Mouse (Mus musculus) liver, postnatal 0 days (tissue): ENCODE data around the gene Etv5. TPM values are rescaled to one million over a fixed set of nuclear protein-coding genes. Genes with fewer than 3 reads are reported as not detected.

Source experiments
- ATAC-seq: fragments of 200-750 bp; cut with Nextera tagmentation; 2 replicates; pipeline ENCODE4 v1.8.0; 2017; ENCODE audit warnings: mild to moderate bottlenecking, moderate library complexity
- DNase-seq: peaks from one replicate; pipeline ENCODE4 v3.0.0-alpha.2; 2016
- H3K27ac ChIP-seq: fragments of 300-500 bp; sonication (generic); 2 replicates; pipeline ENCODE4 v1.5.1; 2014; ENCODE audit warnings: antibody characterized with exemption, moderate library complexity, mild to moderate bottlenecking, low read depth
- H3K27me3 ChIP-seq: fragments of 300-500 bp; sonication (generic); 2 replicates; pipeline ENCODE4 v1.6.1; 2014; ENCODE audit warnings: low read length, control low read depth, mixed read lengths; ENCODE audit not compliant: insufficient read depth
- H3K36me3 ChIP-seq: fragments of 300-500 bp; sonication (generic); replicated peaks from 2 replicates; pipeline ENCODE4 v1.6.1; 2014; ENCODE audit warnings: mild to moderate bottlenecking, control low read depth, low read length, moderate library complexity, mixed read lengths; ENCODE audit not compliant: insufficient read depth
- H3K4me1 ChIP-seq: fragments of 300-500 bp; sonication (generic); 2 replicates; pipeline ENCODE4 v1.6.1; 2014; ENCODE audit warnings: antibody characterized with exemption, mild to moderate bottlenecking, control low read depth; ENCODE audit not compliant: insufficient read depth
- H3K4me2 ChIP-seq: fragments of 300-500 bp; sonication (generic); 2 replicates; pipeline ENCODE4 v1.6.1; 2014; ENCODE audit warnings: low read depth, mild to moderate bottlenecking, low read length, moderate library complexity, mixed read lengths
- H3K4me3 ChIP-seq: fragments of 300-500 bp; sonication (generic); 2 replicates; pipeline ENCODE4 v1.5.1; 2014; ENCODE audit warnings: low read depth, low read length
- H3K9ac ChIP-seq: fragments of 300-500 bp; sonication (generic); replicated peaks from 2 replicates; pipeline ENCODE4 v1.6.1; 2014; ENCODE audit warnings: mild to moderate bottlenecking, moderate library complexity
- H3K9me3 ChIP-seq: fragments of 300-500 bp; sonication (generic); 2 replicates; pipeline ENCODE4 v1.6.1; 2016; ENCODE audit warnings: mild to moderate bottlenecking, control low read depth, low read length, mixed read lengths
- CTCF ChIP-seq: sonication (generic); IDR thresholded peaks from 2 replicates; pipeline ENCODE4 v1.5.1; 2016; ENCODE audit warnings: antibody characterized with exemption, low read depth
- EP300 ChIP-seq: IDR thresholded peaks from 2 replicates; pipeline ENCODE4 v1.6.1; 2016; ENCODE audit warnings: antibody characterized with exemption, low read depth, mild to moderate bottlenecking
- WGBS: fragments of 180-500 bp; shearing (Covaris S2); extraction: QIAGEN DNeasy Blood & Tissue Kit; methylation state at CpG from one replicate; pipeline ENCODE4 v1.1.7; 2014; ENCODE audit not compliant: insufficient replicate concordance; 5-methylcytosine and 5-hydroxymethylcytosine counted together
- polyA plus RNA-seq: library from polyadenylated mRNA; unstranded; fragments of >200 nt; fragmentation: Nextera tagmentation; extraction: Ambion mirVana; gene quantifications from 2 replicates; pipeline ENCODE4 v1.2.1, GENCODE M21; 2015

The Etv5 gene
- polyA plus RNA-seq, 1 experiment from 2014 or later: 2.6 TPM

GRCm38 (mm10) chr16:22462220-22462619 is 22.7 kb upstream of the Etv5 start:
- DNase-seq (no peak), ATAC-seq (no peak)
- no peak overlapping the region for H3K4me3 ChIP-seq
- WGBS: 64% methylated on average over 3 of the region's 3 CpGs
- H3K9me3 ChIP-seq: no peaks in the 10 kb centered on the region
- no peak for TF ChIP-seq CTCF
- no peak for TF ChIP-seq EP300
- no peak overlapping the region for H3K4me2 ChIP-seq
- H3K27ac ChIP-seq: no peak overlapping the region
- no peaks in the 10 kb centered on the region for H3K4me1 ChIP-seq
- H3K36me3 ChIP-seq: no peaks in the 10 kb centered on the region
- H3K9ac ChIP-seq: no peak overlapping the region
- no peaks in the 10 kb centered on the region for H3K27me3 ChIP-seq

DNA sequence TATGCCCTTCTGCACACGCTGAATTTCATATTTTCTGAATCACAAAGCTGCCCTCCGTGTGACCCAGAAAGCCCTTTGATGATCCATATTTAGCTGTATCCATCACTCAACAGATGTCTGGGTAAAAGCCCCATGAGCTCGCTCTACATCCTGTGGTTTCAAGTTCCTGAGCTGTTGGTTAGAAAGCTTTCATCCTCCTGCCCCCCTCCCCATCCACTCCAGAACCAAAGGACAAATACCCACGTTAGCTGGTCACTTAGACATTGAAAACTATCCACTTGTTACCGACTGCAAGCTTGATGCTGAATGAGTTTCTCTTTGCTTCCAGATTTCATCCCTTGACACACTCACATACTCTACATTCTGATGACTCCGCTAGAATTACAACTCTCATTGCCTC is 22.2 kb upstream of the Etv5 start:
- Histone ChIP-seq H3K9ac (no peak overlapping the region), H3K27me3 (no peaks in the 10 kb centered on the region; the same call in 1 of the 2 replicates), H3K9me3 (no peaks in the 10 kb centered on the region), H3K27ac (no peak overlapping the region), H3K4me2 (no peak overlapping the region), H3K4me1 (no peaks in the 10 kb centered on the region), H3K4me3 (no peak overlapping the region), H3K36me3 (no peaks in the 10 kb centered on the region)
- TF ChIP-seq EP300 (no peak), CTCF (no peak)
- DNase-seq: no peak
- ATAC-seq: no peak
- 36% methylated on average over 6 of the region's 6 CpGs for WGBS

DNA sequence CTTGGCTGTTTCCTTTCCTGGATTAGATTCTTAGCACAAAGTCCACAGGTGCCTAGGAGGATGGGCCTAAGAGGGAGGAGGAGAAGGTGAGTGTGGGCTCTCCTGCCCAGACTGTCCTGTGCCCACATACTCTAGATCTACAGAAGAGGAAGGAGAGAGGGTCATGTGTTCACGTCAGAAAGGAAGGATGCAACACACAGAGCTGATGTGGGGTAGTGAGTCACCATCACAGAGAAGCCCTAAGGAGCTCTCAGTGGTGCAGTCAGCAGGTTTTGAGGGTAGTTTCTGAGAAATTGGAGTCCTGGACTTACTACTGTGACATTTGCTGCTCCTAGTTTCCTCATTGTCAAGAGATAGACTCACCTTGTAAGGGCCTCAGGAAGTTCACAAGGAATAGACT is 21.4 kb upstream of the Etv5 start:
- ATAC-seq: 0 out of 2 replicates have a peak, but pooled peaks have one; percentile 15
- 41% methylated on average over 1 of the region's 1 CpGs for WGBS

GRCm38 (mm10) chr16:22452082-22452481 is 12.6 kb upstream of the Etv5 start:
- H3K27ac ChIP-seq: no peak overlapping the region

More for the DNA sequence above, 21.4 kb upstream of the Etv5 start:
- H3K36me3 ChIP-seq: no peaks in the 10 kb centered on the region
- H3K27ac ChIP-seq: no peak overlapping the region
- no peak overlapping the region for H3K4me2 ChIP-seq
- H3K9me3 ChIP-seq: no peaks in the 10 kb centered on the region
- TF ChIP-seq EP300 (no peak), CTCF (no peak)
- no peaks in the 10 kb centered on the region; the same call in 1 of the 2 replicates for H3K27me3 ChIP-seq
- H3K9ac ChIP-seq: no peak overlapping the region
- no peaks in the 10 kb centered on the region for H3K4me1 ChIP-seq
- DNase-seq: no peak
- no peak overlapping the region for H3K4me3 ChIP-seq

GRCm38 (mm10) chr16:22448093-22448492 is 8.6 kb upstream of the Etv5 start:
- Histone ChIP-seq H3K9ac (no peak overlapping the region), H3K4me1 (no peaks in the 10 kb centered on the region), H3K4me3 (no peak overlapping the region), H3K27me3 (0 out of 2 replicates have a peak, but pooled peaks cover 1% of the 10 kb centered on the region), H3K9me3 (no peaks in the 10 kb centered on the region), H3K36me3 (no peaks in the 10 kb centered on the region), H3K4me2 (no peak overlapping the region), H3K27ac (no peak overlapping the region)
- WGBS: 69% methylated on average over 6 of the region's 6 CpGs
- DNase-seq (no peak), ATAC-seq (no peak)
- no peak for TF ChIP-seq EP300
- TF ChIP-seq CTCF: no peak

More at GRCm38 (mm10) chr16:22452082-22452481, 12.6 kb upstream of the Etv5 start:
- no peaks in the 10 kb centered on the region; the same call in 1 of the 2 replicates for H3K27me3 ChIP-seq
- no peak overlapping the region for H3K4me2 ChIP-seq
- no peaks in the 10 kb centered on the region for H3K4me1 ChIP-seq
- H3K9ac ChIP-seq: no peak overlapping the region
- TF ChIP-seq EP300 (no peak), CTCF (no peak)
- no peak overlapping the region for H3K4me3 ChIP-seq
- peak; percentile 66 for ATAC-seq
- 55% methylated on average over 9 of the region's 9 CpGs for WGBS
- no peaks in the 10 kb centered on the region for H3K36me3 ChIP-seq
- no peaks in the 10 kb centered on the region for H3K9me3 ChIP-seq
- no peak for DNase-seq

DNA sequence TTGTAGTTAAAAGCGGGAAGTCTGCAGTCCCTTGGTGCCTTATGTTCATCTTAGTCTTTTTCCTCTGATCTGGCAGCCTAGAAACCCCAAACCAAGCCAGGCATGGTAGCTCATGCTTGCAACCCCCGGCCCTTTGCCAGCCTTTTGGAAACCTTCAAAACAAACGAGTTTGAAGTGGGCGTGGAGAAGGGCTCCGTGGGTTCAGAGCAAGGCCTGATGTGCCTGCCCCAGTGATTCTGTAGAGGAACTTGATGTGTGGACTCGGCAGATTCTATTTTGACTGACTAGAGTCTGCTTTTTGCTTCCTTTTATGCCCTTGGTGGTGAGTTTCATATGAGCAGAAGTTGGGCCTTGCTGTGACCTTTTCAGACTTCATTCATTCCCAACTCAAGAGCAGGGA is 5.3 kb upstream of the Etv5 start:
- no peaks in the 10 kb centered on the region for H3K9me3 ChIP-seq
- H3K36me3 ChIP-seq: no peaks in the 10 kb centered on the region
- 0 out of 2 replicates have a peak, but pooled peaks cover 8% of the 10 kb centered on the region for H3K27me3 ChIP-seq
- TF ChIP-seq EP300: no peak
- TF ChIP-seq CTCF: no peak
- no peak overlapping the region for H3K4me3 ChIP-seq
- no peak for ATAC-seq
- DNase-seq: no peak
- no peak overlapping the region for H3K27ac ChIP-seq
- H3K9ac ChIP-seq: no peak overlapping the region
- peaks cover 9% of the 10 kb centered on the region for H3K4me1 ChIP-seq
- no peak overlapping the region for H3K4me2 ChIP-seq
- WGBS: 45% methylated on average over 6 of the region's 6 CpGs

DNA sequence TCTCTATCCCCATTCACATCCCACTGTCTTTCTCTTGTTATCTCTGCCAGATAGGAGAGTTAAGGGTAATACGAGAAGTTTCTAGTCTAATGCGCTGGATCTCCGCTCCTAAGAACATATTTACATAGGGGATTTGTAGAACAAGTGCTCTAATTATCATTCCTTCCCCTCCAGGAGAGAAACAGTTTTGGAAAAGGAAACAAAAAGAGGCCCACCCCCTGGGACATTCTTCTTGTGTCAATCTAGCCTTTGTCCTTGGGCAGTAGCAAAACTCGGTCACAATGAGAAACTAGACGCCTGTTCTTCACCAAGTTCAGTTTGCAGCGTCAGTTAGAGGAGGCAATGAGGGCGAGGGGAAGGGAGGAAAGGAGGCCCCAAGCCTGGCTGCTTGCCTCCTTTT is 2.7 kb upstream of the Etv5 start:
- no peak overlapping the region for H3K27ac ChIP-seq
- 70% methylated on average over 7 of the region's 7 CpGs for WGBS
- H3K27me3 ChIP-seq: peaks cover 17% of the 10 kb centered on the region; the same call in 1 of the 2 replicates
- no peak for ATAC-seq
- no peak overlapping the region for H3K4me2 ChIP-seq
- no peak for DNase-seq
- H3K9me3 ChIP-seq: no peaks in the 10 kb centered on the region
- H3K36me3 ChIP-seq: no peaks in the 10 kb centered on the region
- H3K4me1 ChIP-seq: peaks cover 21% of the 10 kb centered on the region
- TF ChIP-seq EP300: no peak
- no peak for TF ChIP-seq CTCF
- H3K9ac ChIP-seq: no peak overlapping the region
- no peak overlapping the region for H3K4me3 ChIP-seq
